Mouse (Mus musculus) splenic B cell, adult 2 months (primary cell): ENCODE data around the gene Masp1.

Source experiments
- DNase-seq: peaks from one replicate; pipeline ENCODE4 v3.0.0-alpha.2; 2011; ENCODE audit warnings: low read depth, low spot score
- H3K27me3 ChIP-seq: 2 replicates; pipeline ENCODE4 v1.6.1; 2012; ENCODE audit warnings: mild to moderate bottlenecking, low read length, moderate library complexity, mixed read lengths; ENCODE audit not compliant: control insufficient read depth, poor library complexity, insufficient read depth, severe bottlenecking
- H3K36me3 ChIP-seq: 2 replicates; pipeline ENCODE4 v1.6.1; 2012; ENCODE audit warnings: mild to moderate bottlenecking, low read length, moderate library complexity, mixed read lengths; ENCODE audit not compliant: control insufficient read depth, poor library complexity, insufficient read depth, severe bottlenecking

Masp1 gene

DNA sequence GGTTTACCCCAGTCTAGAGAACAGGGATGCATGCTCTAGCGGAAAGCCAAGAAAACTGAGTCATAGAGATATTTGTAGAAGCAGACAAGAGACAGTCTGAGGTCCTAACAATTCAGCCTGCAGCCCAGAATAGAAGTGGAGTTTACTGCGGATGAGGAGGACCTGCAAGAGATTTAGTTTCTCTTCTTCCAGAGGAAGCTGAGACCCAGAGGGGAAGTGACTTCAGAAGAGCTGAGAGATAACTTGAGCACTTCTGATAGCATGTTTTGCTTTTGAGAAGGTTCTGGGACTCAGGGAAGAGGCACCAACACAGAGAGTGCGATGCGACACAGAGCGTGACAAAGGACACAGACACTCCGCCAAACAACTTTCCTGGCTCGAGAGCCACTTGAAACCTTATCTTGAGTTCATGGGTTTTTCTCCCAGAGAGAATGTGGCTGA is 21.9 kb downstream of the Masp1 start:
- DNase-seq: no peak
- Histone ChIP-seq H3K36me3 (no peaks in the 10 kb centered on the region), H3K27me3 (no peaks in the 10 kb centered on the region)

DNA sequence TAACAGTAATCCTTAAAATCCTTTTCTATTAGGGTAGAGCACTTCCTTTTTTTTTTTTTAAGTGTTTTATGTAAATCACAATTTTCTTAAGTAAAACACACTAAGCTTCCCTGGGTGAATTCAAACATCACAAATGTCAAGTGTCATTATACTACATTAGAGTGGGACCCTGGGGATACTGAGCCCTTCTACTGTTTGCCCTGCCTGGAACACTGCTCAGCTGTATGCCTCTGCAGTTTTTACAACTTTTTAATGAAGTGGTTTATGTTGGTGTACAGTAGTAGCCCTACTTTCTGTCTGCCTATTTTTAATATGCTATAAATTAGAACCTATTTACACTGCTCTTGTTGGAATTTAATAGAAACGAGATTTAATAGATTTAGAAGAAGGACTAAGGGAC is 22.7 kb downstream of the Masp1 start:
- H3K36me3 ChIP-seq: no peaks in the 10 kb centered on the region
- DNase-seq: no peak
- no peaks in the 10 kb centered on the region for H3K27me3 ChIP-seq

DNA sequence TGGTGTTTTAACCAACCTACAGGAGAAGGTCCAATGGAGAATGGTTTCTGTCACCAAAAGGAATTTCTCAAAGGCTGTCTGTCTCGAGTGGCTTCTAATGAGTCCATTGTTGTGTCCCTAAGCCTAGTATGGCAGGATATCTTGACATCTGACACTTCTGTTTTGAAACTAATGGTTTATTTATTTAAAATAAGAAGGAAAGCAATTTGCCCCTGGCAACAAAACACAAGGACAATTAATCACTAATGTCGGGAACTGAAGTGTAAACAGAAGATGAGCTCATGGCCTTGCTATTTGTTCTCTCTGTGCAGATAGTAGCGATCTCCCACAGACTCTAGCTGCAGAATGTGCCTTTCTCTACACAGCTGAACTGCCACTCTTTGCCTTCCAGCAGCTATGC is 23.2 kb downstream of the Masp1 start:
- Histone ChIP-seq H3K36me3 (no peaks in the 10 kb centered on the region), H3K27me3 (no peaks in the 10 kb centered on the region)
- DNase-seq: no peak

DNA sequence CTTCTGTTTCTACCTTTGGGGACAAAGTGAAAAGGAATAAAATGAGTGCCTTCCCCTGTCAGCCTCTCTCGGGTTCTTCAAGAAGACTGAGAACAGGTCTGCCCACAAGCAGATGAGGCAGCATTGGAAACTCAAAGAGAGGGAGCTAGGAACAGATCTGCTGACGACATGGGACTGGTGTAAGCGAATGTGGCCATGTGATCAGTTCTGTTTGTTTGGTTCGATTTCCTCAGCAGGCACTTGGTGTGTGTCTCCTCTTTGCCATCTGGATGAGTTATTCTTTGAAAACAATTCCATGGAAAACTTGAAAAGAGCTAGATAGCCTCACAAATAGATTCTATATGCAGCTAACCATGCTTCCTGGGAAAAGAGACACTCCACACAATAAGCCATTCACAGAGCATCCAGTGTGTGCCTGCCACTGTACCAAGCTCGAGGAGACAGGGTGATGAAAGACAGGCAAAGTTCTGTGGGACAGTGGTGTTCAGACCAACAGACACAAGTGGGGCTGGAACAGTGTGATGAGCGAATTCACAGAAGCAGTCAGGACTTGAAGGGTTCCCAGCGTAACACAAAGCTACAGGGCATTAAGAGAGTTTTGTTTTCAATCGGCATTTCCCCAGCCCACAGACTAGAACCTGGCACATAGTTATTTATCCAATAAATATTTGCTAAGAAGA is 24.2 kb downstream of the Masp1 start:
- no peak for DNase-seq

DNA sequence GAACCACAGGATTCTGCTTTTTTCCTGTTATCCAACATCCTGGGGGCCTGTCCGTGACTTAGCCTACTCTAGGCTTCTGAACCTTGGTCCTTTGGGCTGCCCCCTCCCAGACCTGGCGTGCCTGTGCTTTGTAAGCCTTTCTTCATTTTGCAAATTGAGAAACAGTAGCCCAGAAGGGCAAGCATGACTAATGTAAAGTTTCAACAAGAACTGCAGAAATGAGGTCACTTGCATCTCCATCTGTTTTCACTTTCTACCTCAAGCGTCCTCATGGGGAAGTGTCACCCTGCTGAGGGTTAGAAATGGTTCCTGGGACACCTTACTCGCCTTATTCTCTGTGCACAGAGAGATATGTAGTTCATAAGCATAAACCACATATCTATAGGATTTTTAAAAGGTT is 27.8 kb downstream of the Masp1 start:
- DNase-seq: no peak
- Histone ChIP-seq H3K36me3 (no peaks in the 10 kb centered on the region), H3K27me3 (no peaks in the 10 kb centered on the region)

More for the DNA sequence above, 24.2 kb downstream of the Masp1 start:
- H3K36me3 ChIP-seq: no peaks in the 10 kb centered on the region
- H3K27me3 ChIP-seq: no peaks in the 10 kb centered on the region

DNA sequence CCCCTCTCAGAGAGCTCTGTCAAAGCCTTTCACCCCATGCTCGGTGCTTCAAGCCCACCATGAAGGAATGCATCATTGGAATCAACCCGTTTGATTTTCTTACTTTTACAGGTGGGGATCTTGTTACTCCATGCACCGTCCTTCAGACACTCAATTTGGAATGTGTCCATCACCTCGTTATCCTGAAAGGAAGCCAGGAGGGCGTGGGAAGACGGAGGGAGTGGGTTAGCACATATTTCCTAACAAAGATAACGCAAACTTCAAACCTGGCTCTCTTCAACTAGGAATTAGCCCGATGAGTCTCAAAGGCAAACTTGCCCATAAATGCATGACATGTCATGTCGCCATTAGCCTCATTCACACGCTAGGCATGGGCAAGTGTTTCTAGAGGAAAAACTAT is 37.3 kb downstream of the Masp1 start:
- DNase-seq: no peak

DNA sequence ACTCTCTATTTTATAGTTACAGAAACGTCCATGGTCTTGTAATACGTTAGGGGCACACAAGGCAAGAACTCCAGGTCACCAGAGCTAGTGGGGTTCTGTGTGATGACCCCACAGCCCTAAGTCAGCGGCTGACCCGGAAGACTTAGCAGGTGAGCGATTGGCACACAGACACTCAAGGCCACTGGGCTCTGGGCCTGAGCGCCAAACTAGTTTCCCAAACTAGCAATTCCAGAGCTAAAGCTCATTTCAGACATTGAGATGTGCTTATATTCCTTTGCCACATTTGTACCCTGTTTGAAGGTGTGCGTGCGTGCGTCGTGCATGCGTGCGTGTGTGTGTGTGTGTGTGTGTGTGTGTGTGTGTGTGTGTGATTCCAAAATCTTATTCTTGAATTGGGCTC is 37.8 kb downstream of the Masp1 start:
- H3K36me3 ChIP-seq: no peaks in the 10 kb centered on the region
- no peak for DNase-seq
- H3K27me3 ChIP-seq: no peaks in the 10 kb centered on the region

More for the DNA sequence above, 37.3 kb downstream of the Masp1 start:
- H3K36me3 ChIP-seq: no peaks in the 10 kb centered on the region
- H3K27me3 ChIP-seq: no peaks in the 10 kb centered on the region

DNA sequence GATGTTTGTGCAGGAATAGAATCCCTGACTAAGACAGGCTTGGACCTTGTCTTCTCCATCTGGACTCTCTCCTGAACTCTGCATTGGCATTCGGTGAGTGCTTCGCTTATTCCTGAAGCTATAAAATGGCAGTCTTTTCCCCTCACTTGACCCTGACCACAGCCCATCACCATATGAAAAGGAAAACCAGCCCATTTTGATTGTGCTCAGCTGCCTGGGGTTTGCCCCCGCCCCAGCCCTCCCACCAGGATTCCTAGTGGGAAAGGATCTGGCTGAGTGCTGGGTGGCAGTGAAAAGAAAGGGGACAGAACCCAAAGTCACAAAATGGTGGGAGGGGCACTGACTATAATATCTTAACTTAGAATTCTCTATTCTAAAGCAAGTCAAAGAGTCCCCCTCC is 38.4 kb downstream of the Masp1 start:
- Histone ChIP-seq H3K27me3 (no peaks in the 10 kb centered on the region), H3K36me3 (no peaks in the 10 kb centered on the region)
- no peak for DNase-seq

DNA sequence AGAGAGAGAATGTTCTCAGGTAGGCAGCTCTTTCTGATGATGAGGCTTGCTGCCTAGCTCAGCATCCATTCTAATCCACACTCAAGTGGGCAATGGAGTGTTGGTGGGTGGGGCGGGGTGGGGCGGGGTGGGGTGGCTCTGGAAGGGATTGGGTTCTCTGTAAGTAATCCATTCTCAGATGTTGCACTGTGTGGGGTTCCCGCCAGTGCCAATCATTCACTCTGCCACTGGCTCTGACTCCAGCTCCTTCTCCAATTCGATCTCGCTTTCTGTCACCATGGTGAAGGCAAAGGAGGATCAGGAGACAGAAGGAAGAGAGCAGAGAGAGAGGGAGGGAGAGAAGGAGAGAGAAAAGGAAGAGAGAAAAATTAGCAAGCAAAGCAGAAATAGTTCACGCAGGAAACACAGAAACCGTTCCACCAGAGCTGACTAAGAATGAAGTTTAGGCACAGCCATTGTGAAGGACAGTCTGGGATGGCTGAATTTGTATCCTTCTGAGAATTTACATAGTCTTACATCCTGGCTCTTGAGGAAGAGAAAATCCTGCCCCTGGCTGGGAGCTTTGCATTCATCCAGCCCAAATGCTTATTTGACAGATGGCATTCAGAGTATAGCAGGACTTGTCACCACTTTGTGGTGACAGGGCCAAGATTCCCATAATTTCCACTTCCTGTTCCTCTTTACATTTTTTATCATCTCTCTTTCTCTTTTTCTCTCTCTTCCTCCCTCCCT is 40.6 kb downstream of the Masp1 start:
- no peaks in the 10 kb centered on the region for H3K27me3 ChIP-seq
- DNase-seq: no peak
- no peaks in the 10 kb centered on the region for H3K36me3 ChIP-seq

DNA sequence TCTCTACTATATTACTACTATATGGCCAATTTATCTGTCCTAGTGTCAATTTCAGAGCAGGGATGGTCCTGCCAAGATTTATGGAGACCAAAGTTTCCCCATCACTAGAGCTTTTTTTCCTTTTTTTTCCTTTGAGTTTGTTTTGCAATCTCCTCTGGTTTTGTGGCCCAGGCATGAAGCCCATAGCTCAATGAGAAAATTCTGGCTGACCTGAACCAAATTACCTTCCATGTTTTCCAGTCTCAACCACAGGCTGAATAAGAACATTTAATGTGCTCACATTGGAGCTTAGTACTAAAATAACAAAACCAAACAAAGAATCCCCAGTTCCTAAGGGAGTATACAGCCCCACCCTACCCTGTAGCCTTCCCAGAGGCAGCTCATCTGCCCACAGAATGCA is 44.0 kb downstream of the Masp1 start:
- DNase-seq: no peak
- H3K27me3 ChIP-seq: no peaks in the 10 kb centered on the region

DNA sequence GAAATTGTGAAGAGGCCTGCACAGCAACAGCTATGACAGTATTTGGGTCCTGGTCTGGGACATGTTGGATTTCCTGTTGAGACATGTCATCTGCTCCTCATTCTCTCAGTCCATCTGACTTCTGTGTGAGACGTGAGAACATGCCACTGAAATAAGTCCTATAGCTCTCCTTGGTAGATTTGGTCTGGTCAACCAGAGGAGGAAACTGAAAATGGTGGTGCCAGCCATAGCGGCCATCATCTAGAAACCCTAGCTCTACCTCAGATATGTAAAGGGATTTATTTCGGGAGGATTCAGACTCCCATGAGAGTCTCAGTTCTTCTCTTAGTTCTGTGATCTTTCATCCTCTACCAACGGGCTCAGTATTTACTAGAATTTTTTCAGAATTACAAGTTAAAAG is 45.0 kb downstream of the Masp1 start:
- H3K27me3 ChIP-seq: no peaks in the 10 kb centered on the region
- DNase-seq: no peak
- no peaks in the 10 kb centered on the region for H3K36me3 ChIP-seq

More for the DNA sequence above, 44.0 kb downstream of the Masp1 start:
- H3K36me3 ChIP-seq: no peaks in the 10 kb centered on the region

DNA sequence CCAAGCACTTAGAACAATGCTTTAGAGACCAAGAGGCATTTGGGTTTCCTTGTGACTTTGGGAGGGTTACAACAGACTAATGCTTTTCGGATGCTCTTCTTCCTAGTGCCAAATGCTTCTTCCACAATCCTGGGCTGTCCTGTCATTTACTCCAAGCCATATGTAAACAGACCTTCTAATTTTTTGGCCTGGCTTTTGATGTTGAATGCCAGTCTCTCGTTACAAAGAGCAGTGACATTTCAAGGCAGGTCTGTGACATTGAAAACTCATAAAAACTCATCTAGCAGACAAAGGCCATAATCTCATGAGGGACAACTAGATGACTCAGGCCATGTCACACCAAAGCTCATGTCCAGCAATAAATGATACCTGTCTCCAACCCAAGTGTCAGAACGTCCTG is 48.6 kb downstream of the Masp1 start:
- no peak for DNase-seq
- Histone ChIP-seq H3K36me3 (no peaks in the 10 kb centered on the region), H3K27me3 (no peaks in the 10 kb centered on the region)

DNA sequence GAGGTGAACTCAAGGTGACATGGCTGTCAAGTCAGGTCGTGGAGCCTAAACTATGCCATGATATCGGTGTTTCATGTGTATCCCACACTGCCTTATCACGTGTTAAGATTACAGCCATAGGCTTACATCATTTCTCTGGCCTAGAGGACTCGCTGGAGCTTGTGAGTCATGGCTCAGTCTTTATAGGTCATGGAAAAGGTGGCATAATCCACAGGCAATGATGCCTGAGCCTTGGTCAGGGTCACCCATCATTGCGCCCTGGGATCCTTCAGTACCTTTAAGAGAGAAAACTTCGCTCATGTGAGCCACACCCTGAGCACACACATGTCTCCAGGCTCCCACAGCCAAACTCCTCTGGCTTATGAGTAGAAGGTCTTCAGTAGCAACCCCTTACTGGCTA is 49.1 kb downstream of the Masp1 start:
- no peaks in the 10 kb centered on the region for H3K27me3 ChIP-seq
- H3K36me3 ChIP-seq: no peaks in the 10 kb centered on the region
- no peak for DNase-seq

DNA sequence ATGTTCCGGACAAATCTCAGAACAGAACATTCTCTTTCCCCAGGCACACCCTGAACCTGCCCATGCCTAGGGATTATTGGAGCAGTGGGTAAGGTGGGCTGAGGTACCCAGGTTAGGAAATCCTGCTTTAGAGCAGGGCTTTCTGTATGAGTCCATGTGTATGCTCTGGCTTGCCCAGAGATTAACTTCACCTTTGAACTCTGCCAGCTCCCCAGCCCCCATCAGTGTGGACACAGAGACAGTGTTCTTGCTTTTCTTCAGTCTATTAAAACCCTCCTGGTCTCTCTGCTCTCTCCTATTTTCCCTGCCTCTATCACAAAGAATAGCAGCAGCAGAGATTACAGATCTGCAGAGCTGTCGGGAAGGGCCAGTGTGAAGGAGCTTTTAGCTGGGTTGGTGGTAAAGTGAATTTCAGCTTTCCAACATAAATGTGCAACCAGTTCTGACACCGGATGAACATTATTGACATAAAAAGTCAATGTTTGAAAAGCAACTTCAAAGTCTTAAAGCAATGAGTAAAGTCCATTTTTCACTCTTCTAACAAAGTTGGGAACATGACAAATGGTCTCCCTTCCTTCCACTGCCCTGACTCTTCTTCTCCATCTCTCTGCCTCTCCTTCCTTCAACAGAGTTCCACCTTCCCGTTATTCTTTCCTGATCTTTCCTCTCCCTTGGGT is 56.8 kb downstream of the Masp1 start:
- no peak for DNase-seq
- Histone ChIP-seq H3K27me3 (no peaks in the 10 kb centered on the region), H3K36me3 (no peaks in the 10 kb centered on the region)

DNA sequence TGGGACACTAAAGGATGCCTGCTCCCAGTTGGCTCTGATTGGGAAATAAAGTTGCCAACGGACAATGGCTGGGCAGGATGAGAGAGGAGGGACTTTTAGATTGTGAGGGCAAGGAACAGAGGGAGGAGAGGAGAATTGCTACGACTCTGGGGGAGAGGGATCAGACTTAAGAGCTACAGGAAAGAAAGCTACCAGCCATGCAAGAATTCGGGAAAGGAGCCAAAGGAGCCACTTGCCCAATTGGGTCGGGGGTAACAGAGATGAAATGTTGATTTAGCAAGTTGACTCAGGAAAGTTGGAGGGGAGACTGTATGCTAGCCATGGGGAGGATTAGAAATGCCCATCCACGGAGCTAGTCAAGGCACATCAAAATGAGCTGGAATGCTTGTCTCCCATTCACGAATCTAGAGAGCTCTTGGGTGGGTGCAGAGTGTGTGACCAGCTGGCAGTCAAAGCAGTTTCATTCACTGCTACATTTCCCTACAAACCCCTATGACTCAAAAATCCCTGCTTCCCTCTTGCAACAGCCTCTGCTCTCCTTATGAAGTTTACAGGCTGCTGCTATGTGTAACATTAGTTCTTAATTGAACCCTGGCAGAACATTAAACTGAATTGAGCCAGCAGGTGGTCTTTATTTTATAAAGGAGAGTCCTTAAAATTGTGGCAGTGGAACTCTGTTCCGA is 61.6 kb downstream of the Masp1 start:
- Histone ChIP-seq H3K27me3 (no peaks in the 10 kb centered on the region), H3K36me3 (no peaks in the 10 kb centered on the region)
- no peak for DNase-seq
